Mouse (Mus musculus) R1 (cell line): ENCODE measurements around the gene Ptpn1.

Experiments used
- DNase-seq: peaks from one replicate; pipeline ENCODE4 v3.0.0-alpha.2; 2018; ENCODE audit warnings: low read depth, low spot score

Gene Ptpn1

GRCm38 (mm10) chr2:167920960-167921495, 10.8 kb upstream of the Ptpn1 start:
- DNase-seq: no peak

- no peak for DNase-seq
Measured at GRCm38 (mm10) chr2:167921823-167922222, 10.0 kb upstream of the Ptpn1 start.

GRCm38 (mm10) chr2:167924011-167924410, 7.8 kb upstream of the Ptpn1 start:
- no peak for DNase-seq

- DNase-seq: peak; percentile 68
Measured at GRCm38 (mm10) chr2:167924803-167925604, 6.9 kb upstream of the Ptpn1 start.

- no peak for DNase-seq
Measured at GRCm38 (mm10) chr2:167925841-167926800, 5.7 kb upstream of the Ptpn1 start.

GRCm38 (mm10) chr2:167928002-167928526, 3.8 kb upstream of the Ptpn1 start:
- no peak for DNase-seq

- no peak for DNase-seq
Measured at GRCm38 (mm10) chr2:167928972-167929371, 2.9 kb upstream of the Ptpn1 start.

- no peak for DNase-seq
Measured at GRCm38 (mm10) chr2:167930975-167931374, 882 bp upstream of the Ptpn1 start.

GRCm38 (mm10) chr2:167932727-167933231, 922 bp downstream of the Ptpn1 start:
- peak; percentile 21 for DNase-seq

- no peak for DNase-seq
Measured at GRCm38 (mm10) chr2:167933397-167933796, 1.5 kb downstream of the Ptpn1 start.

GRCm38 (mm10) chr2:167935956-167936355, 4.1 kb downstream of the Ptpn1 start:
- no peak for DNase-seq

GRCm38 (mm10) chr2:167938786-167939185, 6.9 kb downstream of the Ptpn1 start:
- DNase-seq: no peak

GRCm38 (mm10) chr2:167939204-167939603, 7.3 kb downstream of the Ptpn1 start:
- no peak for DNase-seq

- DNase-seq: peak; percentile 20
Measured at GRCm38 (mm10) chr2:167939632-167940399, 8.0 kb downstream of the Ptpn1 start.

- DNase-seq: no peak
Measured at GRCm38 (mm10) chr2:167940636-167941035, 8.8 kb downstream of the Ptpn1 start.

GRCm38 (mm10) chr2:167941320-167941719, 9.5 kb downstream of the Ptpn1 start:
- no peak for DNase-seq

- DNase-seq: peak; percentile 42
Measured at GRCm38 (mm10) chr2:167941745-167942176, 9.9 kb downstream of the Ptpn1 start.

GRCm38 (mm10) chr2:167942199-167942925, 10.5 kb downstream of the Ptpn1 start:
- peak; percentile 69 for DNase-seq

GRCm38 (mm10) chr2:167942926-167943633, 11.2 kb downstream of the Ptpn1 start:
- DNase-seq: no peak
